Mouse (Mus musculus) frontal cortex, postnatal 10 days (tissue): Measurements from ENCODE around the gene Noxo1.
"Not testable (repeated sequence)": the region's sequence is repeated elsewhere in the genome, so short reads cannot be mapped to it uniquely, and the experiment has no call there.

Experiments
- DNase-seq, 2 experiments: peaks; one replicate each; pipeline ENCODE4 v3.0.0; 2022; ENCODE audit warnings: low spot score in 2 of 2, mixed read lengths in 1 of 2

Noxo1 gene

DNA sequence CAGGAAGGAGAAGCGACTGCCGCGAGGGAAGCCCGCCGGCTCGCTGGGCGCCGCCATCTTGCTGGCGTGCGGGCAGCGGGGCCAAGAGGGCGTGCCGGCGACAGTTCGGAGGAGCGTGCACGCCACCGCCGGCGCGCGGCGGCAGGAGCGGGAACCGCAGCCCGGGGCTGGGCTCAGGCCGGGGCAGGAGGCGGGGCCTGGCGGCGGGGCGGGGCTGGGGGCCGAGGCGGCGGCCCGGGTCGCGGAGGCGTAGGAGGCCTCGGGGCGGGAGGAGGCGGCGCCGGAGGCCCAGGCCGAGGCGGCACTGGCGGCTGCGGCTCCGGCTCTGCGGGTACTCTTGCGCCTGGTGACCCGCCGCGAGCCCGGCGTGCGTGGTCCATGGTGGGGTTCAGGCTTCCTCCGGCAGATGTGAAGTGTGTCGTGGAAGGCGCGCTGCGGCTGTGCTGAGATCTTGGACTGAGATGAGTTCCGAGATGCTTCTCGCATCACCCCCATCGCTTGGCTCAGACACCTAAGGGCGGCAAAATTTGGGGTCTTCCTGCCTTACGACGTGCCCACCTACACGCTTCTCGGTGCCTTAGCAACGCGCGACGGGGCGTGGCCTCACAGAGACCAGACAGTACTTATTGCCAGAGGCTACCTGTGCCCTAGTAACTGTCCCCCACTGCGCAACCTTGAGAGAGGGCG lies at the start of gene Noxo1, which contains the start of gene Gfer:
Noxo1 (plus strand) TSS at position 224 of the 687 bp plus-strand sequence.
Gfer (minus strand) TSS at position 146 of the 687 bp plus-strand sequence.
- peak; percentile 67 to 86 for DNase-seq

DNA sequence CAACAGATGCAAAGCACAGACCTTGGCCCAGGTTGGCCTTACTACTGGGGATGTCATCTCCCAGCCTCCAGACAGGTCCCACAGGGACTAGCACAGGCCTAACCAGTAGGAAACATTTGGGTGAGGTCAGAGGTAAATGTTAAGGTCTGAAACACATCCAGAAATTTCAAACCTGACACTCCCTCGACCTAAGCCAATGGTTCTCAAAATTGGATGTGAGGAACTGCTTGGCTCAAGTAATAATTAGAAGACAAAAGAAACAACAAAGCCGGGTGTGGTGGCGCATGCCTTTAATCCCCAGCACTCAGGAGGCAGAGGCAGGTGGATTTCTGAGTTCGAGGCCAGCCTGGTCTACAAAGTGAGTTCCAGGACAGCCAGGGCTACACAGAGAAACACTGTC lies 49.7 kb upstream of the Noxo1 start:
- no peak for DNase-seq

DNA sequence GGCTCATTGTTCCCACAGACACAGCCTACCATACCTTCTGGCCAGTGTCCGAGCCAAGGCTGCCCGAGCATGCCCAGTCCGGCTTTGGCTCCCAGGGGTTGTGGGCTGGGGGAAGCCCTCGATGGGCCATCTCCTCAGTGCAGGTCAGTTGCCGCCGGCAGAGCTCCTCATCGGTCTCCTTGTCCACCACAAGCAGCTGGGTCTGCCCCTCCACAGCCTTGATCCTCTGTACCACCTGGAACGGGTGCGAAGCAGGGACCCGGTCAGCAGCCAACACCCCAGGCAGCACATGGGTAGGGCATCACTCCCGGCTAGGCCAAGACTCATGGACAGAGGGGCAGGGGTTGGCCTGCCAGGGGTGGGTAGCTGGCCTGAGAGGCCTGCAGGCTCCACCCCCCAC lies 48.5 kb upstream of the Noxo1 start:
- no peak for DNase-seq

DNA sequence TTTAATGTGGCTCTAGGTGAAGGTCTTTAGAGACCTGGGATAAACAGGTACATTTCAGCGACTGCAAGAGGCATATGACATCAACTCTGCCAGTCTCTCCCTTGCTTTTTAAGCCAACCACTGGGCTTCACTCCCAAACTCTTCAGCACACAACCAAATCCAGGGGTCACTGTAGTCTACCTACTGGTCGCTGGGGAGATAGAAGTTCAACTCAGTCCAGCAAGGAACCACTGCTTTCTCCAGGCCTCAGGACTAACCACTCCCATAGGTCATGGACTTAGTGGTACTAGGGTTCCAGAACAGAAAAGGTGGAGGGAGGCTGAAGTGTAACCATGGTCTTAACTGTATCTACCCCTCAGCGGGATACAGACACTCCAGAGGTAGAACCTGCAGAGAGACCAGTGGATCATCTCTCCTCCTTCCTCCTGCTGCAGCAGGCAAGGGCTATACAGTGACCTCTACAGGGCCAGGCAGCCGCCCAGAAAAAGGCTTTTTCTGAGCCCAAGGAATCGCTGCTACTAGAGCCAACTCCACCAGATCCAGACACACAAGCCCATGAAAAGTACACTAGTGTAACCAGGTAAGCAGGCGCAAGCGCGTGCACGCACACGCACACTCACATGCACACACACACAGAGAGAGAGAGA lies 47.2 kb upstream of the Noxo1 start:
- DNase-seq, result no peak

DNA sequence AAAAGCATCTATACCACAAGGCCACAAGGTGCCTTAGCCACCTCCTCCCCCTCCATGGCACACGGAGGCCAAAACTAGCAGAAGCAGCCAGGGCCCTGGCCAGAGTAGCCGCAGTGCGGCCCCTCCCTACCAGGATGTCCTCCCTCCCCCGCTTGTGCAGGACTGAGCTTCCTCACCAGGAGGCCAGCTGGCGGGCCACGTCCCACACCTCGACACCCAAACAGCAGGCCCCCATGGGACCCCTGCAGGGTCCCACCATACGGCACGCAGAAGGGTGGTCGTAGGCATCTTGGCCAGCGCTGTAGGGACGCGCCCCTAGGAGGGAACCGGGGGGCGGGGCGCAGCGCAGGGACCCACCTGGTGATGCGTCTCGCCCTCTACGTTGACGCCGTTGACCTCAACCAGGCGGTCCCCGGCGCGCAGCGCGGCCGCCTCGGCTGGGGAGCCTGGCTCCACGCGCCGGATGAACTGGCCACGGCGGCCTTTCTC lies 46.4 kb upstream of the Noxo1 start:
- no peak for DNase-seq

DNA sequence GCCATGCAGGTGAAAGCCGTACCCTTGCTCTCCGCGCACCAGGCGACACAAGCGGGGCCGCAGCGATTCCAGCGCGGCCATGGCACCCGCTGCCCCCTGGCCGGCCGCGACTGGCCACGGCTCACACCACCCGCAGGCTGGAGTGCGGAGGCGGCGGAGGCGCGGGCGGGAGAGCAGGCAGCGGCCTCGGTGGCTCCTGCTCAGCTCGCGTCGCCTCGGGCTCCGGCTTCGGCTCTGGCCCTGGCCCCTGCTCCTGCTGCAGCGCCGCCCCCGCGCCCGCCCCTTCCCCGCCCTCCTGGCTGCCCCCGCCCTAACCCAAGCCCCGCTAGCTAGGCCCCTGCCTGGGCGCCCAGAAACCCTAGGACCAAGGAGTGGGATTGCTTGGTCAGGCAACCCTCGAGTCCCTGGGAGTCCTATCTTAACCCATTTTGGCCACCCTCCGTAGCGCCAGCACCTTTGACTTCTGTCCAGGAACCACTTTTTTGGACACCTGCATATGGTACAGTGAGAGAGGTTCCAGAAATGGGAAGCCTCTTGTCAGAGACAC lies 45.9 kb upstream of the Noxo1 start, which contains the start of gene Slc9a3r2:
Slc9a3r2 (minus strand) TSS at position 258 of the 547 bp plus-strand sequence.
- no peak for DNase-seq

DNA sequence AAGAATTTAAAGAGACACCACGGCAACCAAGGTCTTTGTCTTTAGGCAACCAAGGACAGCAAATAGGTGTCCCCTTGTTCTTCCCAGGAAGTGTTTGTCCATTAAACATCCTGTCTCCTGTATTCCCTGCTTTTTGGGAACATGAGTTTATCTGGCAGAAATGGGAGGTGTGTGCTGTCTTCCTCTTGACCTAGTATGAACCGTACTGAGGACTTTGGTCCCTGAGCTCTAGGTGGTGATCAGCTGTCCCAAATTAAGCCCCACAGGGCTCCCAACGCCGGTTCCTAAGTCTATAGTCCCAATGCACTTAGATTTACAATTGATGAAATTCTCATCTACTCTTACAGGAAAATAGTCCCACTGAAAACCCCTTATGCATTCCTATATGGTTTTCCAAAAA lies 45.3 kb upstream of the Noxo1 start:
- DNase-seq, result no peak

DNA sequence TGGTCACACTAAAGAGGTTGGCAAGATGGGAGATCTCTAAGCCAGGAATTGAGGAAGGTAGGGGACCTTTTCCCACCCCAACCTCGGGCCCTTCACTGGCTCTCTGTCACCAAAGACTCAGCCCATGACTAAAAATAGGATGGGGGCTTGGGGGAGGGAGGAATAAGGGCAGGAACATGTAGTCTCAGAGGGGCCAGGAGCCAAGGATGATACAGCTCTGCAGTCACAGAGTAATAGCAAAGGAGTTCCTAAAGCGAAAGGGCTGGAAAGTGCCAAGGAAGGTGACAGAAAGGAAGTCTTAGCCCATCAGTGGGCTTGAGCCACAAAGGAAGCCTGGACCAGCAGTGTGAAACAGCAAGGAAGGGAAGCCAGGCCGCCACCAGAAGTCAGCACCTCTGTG lies 44.2 kb upstream of the Noxo1 start:
- DNase-seq, result no peak

DNA sequence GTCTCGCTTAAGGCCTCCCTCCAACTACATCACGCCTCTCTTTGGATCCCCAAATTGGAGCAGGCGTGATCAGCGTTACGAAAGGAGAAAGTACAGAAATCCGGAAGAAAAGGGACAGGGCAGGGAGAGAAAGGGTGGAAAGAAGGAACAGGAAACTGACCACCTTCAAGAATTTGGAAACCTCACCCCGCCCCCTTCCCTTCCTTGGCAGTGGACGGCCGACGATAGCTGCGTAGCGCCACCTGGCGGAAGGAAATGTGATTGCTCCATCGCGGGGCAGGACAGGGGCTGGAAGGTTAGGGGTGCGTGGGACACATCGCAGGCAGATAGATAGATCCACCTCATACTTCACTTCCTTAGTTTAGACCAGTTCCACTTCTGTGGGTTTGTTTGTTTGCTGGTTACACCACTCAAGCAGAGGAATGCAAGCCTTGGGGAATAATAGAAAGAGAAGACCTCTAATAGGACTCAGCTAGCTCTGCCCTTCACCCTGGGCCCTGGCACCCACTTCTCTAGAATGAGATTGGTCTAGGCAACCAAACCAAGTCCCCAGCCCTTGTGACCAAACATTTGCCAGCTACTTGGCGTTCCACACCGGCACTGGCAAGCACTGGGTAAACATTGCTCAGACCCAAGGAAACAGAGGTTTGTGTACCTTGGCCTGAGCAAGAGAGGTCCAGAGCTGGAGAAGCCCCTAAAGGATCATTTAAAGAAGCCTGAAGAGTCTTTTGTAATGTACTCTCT lies 41.9 kb upstream of the Noxo1 start:
- peak in 1 of 2 experiments; percentile 56 for DNase-seq

DNA sequence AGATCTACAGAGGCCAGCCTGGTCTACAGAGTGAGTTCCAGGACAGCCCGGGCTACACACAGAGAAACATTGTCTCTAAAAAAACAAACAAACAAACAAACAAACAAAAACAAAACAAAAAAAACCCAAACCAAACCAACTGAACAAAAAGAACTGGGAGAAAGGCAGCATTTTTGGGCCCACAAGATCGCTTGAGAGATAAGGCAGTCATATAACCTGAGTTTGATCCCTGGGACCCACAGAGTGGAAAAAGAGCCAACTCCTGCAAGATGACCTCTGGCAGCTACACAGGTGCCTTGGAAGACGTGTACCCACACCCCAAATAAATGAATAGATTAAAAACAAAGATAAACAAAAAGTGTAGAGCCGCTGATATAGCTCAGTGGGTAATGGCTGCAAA lies 41.1 kb upstream of the Noxo1 start:
- DNase-seq, result no peak

DNA sequence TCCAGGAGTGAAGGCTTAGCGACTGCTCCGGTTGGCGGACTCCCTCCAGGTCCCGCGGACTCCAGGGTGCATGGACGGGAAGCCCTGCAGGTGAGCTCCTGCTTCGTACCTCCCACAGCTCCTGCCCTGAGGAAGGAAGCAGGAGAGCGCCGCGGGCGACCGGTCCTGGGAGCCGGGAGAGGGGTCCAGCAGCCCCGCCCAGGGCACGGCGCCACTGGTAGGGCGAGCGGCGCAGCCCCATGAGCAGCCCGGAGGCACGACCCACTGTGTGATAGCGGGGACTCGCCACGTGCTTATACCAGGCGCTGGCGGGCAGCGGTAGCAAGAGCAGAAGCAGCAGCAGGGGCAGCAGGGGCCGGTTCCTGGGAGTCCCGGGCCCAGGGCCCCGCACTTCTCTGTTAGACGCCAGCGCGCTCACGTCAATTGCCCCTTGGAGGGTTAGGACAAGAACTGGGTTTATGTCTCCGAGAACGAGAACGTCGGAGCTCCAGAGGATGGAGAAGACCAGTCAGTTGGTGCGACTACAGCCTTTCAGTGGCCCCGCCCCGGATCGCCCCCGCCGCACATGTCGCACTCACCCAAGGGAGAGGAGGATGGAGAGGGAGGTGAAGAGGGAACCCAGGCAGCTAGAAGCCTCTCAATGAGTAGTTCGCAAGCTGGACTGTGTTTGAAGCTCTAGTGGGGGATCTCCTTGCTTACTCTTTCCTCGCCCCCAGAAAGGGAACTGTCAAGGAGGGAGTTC lies 37.8 kb upstream of the Noxo1 start, which contains the start of gene Npw:
Npw (minus strand) TSS at position 441 of the 742 bp plus-strand sequence.
- DNase-seq, result no peak

DNA sequence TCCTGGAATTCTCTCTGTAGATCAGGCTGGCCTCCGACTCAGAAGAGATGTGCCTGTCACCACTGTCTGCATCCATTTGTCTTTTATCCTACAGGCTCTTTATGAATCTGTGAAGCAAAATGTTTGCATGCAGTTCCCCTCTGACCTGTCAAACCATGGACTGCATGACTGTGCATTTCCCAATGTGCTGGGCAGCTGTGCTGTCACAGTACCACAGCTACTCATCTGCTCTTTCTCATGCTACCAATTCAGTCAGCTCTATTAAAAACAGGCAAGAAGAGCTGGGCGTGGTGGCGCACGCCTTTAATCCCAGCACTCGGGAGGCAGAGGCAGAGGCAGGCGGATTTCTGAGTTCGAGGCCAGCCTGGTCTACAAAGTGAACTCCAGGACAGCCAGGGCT lies 29.0 kb upstream of the Noxo1 start:
- DNase-seq, result not testable (repeated sequence)

DNA sequence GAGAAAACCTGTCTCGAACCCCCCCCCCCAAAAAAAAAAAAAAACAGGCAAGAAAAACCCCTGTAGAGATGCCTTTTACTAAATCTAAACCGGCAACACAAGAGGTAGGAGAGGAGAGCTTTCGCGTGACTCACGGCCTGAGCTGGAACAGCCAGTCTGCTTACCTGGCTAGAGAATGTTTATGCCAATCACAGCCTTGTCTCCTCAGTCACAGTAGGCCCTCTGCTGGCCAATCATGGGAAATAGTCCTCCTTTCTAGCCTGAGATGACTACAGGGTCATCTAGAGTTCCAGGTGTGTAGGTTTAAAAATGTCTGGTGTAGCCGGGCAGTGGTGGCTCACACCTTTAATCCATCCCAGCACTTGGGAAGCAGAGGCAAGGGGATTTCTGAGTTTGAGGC lies 28.6 kb upstream of the Noxo1 start:
- no peak for DNase-seq

DNA sequence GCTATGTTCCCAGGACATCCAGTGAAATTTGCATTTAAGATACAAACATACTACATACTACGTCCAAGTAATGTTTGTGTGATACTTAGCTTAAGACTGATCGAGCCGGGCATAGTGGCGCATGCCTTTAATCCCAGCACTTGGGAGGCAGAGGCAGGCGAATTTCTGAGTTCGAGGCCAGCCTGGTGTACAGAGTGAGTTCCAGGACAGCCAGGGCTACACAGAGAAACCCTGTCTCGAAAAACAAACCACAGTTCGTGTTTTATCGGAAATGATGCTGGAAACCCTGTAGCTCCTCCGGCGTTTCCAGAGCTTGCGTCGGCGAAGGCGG lies 26.9 kb upstream of the Noxo1 start:
- not testable (repeated sequence) for DNase-seq

DNA sequence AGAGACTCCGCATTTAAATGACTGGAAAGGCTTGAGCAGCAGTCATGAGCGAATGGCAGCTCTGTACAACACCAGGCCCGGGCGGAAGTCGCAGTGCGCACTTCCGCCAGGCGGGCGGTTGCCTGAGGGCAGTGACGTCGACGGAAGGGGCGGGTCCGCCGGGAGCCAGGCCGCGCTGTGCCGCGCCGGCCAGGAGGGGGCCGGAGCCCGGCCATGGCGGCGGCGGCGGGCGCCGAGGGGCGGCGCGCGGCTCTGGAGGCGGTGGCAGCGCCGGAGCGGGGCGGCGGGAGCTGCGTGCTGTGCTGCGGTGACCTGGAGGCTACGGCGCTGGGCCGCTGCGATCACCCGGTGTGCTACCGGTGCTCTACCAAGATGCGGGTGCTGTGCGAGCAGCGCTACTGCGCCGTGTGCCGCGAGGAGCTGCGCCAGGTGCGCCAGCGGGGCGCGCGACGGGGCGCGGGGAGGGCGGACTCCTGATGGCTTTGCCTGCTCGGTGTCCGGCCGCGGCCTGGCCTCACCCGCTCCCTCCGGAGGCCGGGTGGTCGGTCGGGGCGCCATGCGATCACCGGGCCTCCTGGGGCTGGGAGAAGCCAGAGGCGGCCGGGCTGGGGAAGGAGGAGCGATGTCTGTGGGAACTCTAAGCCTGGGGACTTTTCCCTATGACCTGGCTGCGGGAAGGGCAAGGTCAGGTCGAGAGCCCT lies 26.3 kb upstream of the Noxo1 start, which contains the start of gene Zfp598:
Zfp598 (plus strand) TSS at position 143 of the 701 bp plus-strand sequence.
- peak; percentile 88 to 94 for DNase-seq

DNA sequence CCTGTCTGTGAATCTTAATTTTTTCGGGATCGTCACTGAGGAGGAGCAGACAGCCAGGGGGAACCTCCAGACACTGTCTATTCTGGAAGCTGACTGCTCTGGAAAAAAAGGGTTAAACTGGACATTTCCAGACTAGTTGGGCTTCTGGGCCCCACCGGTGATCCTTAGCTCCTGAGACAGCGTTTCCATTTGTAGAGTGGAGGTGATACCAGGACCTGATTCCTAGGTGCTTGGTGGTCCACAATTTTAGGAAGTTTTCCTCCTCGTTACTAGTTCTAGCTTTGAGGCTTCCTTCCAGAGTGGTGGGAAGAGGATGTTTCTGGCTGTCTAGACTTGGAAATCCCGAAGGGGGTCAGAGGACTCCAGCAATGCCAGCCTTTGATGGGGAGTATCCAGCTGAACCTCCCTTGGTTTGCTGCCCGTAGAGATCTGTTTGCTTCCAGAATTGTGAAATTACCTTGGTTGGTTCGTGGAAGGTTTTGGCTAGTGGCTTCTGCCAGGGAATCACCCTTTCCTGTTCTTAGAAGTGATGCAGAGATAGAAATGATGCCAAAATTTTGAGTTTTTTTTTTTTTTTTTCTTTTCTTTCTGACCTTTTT lies 25.7 kb upstream of the Noxo1 start:
- no peak for DNase-seq

DNA sequence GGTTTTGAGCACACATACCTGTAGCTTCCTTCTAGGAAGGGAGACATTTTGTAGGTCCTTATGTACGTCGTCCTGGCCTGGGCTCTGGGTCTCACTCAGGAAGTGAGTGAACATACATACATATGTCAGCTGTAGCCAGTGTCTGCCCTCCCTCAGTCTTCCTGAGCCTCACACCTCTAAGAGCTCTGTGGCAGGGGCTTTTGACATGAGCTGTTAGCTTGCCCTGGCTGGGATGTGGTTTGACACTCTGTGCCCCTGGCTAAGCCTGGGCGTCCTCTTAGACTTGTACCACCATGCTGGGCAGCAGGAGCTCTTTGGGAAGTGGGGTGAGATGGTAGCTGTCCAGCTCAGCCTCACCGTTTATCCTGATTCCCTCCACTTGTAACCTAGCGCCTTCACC lies 24.7 kb upstream of the Noxo1 start:
- no peak for DNase-seq

DNA sequence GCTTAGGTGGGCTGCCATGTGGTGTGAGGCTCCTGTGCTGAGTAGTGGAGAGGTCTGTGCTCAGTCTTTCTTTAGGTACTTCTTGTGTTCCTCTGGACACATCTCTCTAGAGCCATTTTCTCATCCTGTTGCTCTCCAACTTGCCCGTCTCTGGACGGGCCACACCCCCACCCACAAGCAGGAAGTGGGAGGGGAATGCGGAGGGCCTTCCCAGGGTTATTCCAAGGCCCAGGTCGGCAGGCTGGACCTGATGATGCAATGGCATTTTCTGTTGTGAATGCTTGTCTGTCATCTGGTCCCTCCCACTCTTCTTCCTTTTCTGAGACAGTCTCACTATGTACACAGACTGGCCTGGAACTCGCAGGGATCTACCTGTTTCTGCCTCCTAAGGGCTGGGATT lies 23.9 kb upstream of the Noxo1 start:
- no peak for DNase-seq

DNA sequence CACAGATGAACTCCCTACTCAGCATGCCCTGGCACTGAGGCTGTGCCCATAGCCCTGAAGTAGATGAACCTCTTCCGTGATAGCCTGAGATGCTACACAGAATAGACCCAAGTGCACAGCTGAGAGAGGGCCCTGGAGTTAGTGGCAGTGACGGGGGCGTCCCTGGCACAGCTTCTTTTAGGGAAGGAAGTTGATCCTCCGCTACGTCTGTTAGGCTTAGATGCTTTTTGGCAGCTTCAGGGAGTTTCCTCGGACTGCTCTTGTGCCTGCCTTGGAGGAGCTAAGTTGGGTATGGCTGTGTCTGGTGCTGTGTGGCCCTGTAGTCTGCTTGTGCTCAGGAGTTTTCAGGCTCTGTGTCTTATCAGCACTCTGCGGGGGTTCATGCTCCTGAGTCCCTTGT lies 21.8 kb upstream of the Noxo1 start:
- DNase-seq, result no peak

DNA sequence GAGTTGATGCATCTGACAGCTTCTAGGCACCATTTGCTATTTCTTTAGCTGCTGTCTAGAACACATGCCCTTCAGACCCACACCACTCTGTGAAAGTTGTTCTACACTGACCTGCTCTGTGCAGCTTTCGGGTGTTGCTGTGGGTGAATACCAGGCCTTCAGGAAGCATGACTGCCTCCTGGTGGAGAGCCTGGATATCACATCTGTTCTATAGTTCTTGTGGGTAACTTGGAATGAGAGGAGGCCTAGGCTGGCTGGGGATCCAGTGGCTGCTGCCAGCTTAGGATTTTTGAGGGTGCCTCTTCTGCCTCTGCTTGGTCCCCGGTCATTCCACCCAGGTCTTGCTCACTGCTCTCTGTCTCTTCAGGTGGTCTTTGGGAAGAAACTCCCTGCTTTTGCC lies 19.8 kb upstream of the Noxo1 start:
- peak in 1 of 2 experiments; percentile 61 for DNase-seq
